Mouse (Mus musculus): Measurements from ENCODE around the gene Ear2. TPM values are rescaled to one million over a fixed set of nuclear protein-coding genes. Genes with fewer than 3 reads are reported as not detected.

The Ear2 gene
- total RNA-seq (2023): not detected

GRCm38 (mm10) chr14:44102354-44102753 lies at the start of gene Ear2:
Ear2 (plus strand) TSS chr14:44102654.

DNA sequence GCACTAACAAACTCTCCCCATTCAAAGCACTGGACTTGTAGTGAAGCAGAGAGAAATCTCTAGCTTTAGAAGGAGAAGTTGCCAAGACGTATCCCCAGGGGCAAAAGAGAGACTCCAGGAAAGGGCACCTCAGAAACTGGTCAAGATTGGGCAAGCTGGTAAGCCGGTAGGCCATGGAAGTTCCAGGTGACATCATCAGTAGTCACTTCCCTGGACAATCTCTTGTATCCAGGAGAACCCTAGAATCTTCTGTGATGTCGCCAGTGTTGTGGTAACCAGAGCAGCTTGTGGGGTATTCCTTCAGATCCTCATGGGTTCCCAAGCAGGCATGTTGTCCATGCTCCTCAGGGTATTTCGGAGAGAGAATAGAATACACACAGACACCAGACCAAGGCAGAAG lies 21.1 kb downstream of the Ear2 start, which contains the start of gene Gm3327:
Gene Gm3327, plus strand, starts transcription at position 301 of the 400 bp plus-strand sequence.

Other genes with a start within 250 kb of the Ear2 start
- not detected for gene Ear1, start 227.1 kb upstream of the Ear2 start, total RNA-seq (2023)
- not detected for gene Ear10, start 179.1 kb upstream of the Ear2 start, total RNA-seq (2023)
- gene Gm8113, start 177.3 kb upstream of the Ear2 start, total RNA-seq (2023): not detected
- not detected for gene Ang5, start 145.6 kb upstream of the Ear2 start, total RNA-seq (2023)
- not detected for gene Ang6, start 100.4 kb upstream of the Ear2 start, total RNA-seq (2023)
- gene Gm3327, start 21.2 kb downstream of the Ear2 start, total RNA-seq (2023): not detected
- gene Gm8212, start 95.0 kb downstream of the Ear2 start, total RNA-seq (2023): not detected
- gene 4930503E14Rik, start 110.6 kb downstream of the Ear2 start, total RNA-seq (2023): not detected
- not detected for gene Gm8220, start 182.9 kb downstream of the Ear2 start, total RNA-seq (2023)
- not detected for gene Gm5930, start 235.9 kb downstream of the Ear2 start, total RNA-seq (2023)

All from B cell, adult 67 days (primary cell).